Mouse (Mus musculus): ENCODE data around the gene Btbd19. TPM values are rescaled to one million over a fixed set of nuclear protein-coding genes. Genes with fewer than 3 reads are reported as not detected.
A peak's percentile ranks its signal among the peaks of the same experiment; 100 is the strongest.

Gene Btbd19
- polyA plus RNA-seq, 1 experiment from 2014 or later = 4.1 TPM

- Histone ChIP-seq H3K36me3 (ENCODE audit: control insufficient read depth, insufficient read depth, low read length) (no peaks in the 10 kb centered on the region; the same call in 1 of the 2 replicates), H3K9me3 (ENCODE audit: control insufficient read depth, low read length) (no peaks in the 10 kb centered on the region), H3K4me2 (ENCODE audit: low read depth, severe bottlenecking) (no peak overlapping the region), H3K9ac (ENCODE audit: low read length) (no peak overlapping the region), H3K27ac (replicated peaks; ENCODE audit: low read depth, low read length) (no peak overlapping the region), H3K27me3 (ENCODE audit: control insufficient read depth, insufficient read depth, low read length) (no peaks in the 10 kb centered on the region), H3K4me3 (ENCODE audit: low read depth, low read length) (no peak overlapping the region), H3K4me1 (ENCODE audit: control insufficient read depth, insufficient read depth, low read length) (peaks cover 6% of the 10 kb centered on the region; the same call in 1 of the 2 replicates)
- DNase-seq (ENCODE audit: low spot score) (no peak), ATAC-seq (ENCODE audit: insufficient number of reproducible peaks, low FRiP score, low TSS enrichment, low read depth) (no peak)
- 75% methylated on average over 4 of the region's 4 CpGs for WGBS
Measured at GRCm38 (mm10) chr4:117100036-117100435, 25.5 kb downstream of the Btbd19 start.

GRCm38 (mm10) chr4:117098764-117099036 is 26.8 kb downstream of the Btbd19 start:
- Histone ChIP-seq H3K27ac (replicated peaks; ENCODE audit: low read depth, low read length) (no peak overlapping the region), H3K9ac (ENCODE audit: low read length) (no peak overlapping the region), H3K36me3 (ENCODE audit: control insufficient read depth, insufficient read depth, low read length) (no peaks in the 10 kb centered on the region), H3K4me2 (ENCODE audit: low read depth, severe bottlenecking) (no peak overlapping the region), H3K4me1 (ENCODE audit: control insufficient read depth, insufficient read depth, low read length) (peaks cover 6% of the 10 kb centered on the region; the same call in 1 of the 2 replicates), H3K9me3 (ENCODE audit: control insufficient read depth, low read length) (no peaks in the 10 kb centered on the region), H3K4me3 (ENCODE audit: low read depth, low read length) (no peak overlapping the region), H3K27me3 (ENCODE audit: control insufficient read depth, insufficient read depth, low read length) (no peaks in the 10 kb centered on the region)
- DNase-seq (ENCODE audit: low spot score) = no peak
- 81% methylated on average over 2 of the region's 2 CpGs for WGBS
- ATAC-seq (ENCODE audit: insufficient number of reproducible peaks, low FRiP score, low TSS enrichment, low read depth) = no peak

- H3K27ac ChIP-seq (replicated peaks; ENCODE audit: low read depth, low read length) = no peak overlapping the region
- WGBS = 56% methylated on average over 8 of the region's 8 CpGs
- peaks cover 6% of the 10 kb centered on the region; the same call in 1 of the 2 replicates for H3K4me1 ChIP-seq (ENCODE audit: control insufficient read depth, insufficient read depth, low read length)
- no peaks in the 10 kb centered on the region for H3K9me3 ChIP-seq (ENCODE audit: control insufficient read depth, low read length)
- ATAC-seq (ENCODE audit: insufficient number of reproducible peaks, low FRiP score, low TSS enrichment, low read depth) = no peak
- H3K36me3 ChIP-seq (ENCODE audit: control insufficient read depth, insufficient read depth, low read length) = no peaks in the 10 kb centered on the region
- H3K4me2 ChIP-seq (ENCODE audit: low read depth, severe bottlenecking) = no peak overlapping the region
- no peak overlapping the region for H3K9ac ChIP-seq (ENCODE audit: low read length)
- no peak overlapping the region; the same call in 1 of the 2 replicates for H3K4me3 ChIP-seq (ENCODE audit: low read depth, low read length)
- peak; percentile 32 for DNase-seq (ENCODE audit: low spot score)
- H3K27me3 ChIP-seq (ENCODE audit: control insufficient read depth, insufficient read depth, low read length) = no peaks in the 10 kb centered on the region
Measured at GRCm38 (mm10) chr4:117097969-117098763, 27.4 kb downstream of the Btbd19 start.

- no peak for ATAC-seq (ENCODE audit: insufficient number of reproducible peaks, low FRiP score, low TSS enrichment, low read depth)
- peak overlapping the region; percentile 8; the same call in 1 of the 2 replicates for H3K9ac ChIP-seq (ENCODE audit: low read length)
- no peaks in the 10 kb centered on the region for H3K9me3 ChIP-seq (ENCODE audit: control insufficient read depth, low read length)
- no peak overlapping the region for H3K27ac ChIP-seq (replicated peaks; ENCODE audit: low read depth, low read length)
- no peaks in the 10 kb centered on the region for H3K27me3 ChIP-seq (ENCODE audit: control insufficient read depth, insufficient read depth, low read length)
- H3K4me1 ChIP-seq (ENCODE audit: control insufficient read depth, insufficient read depth, low read length) = peaks cover 6% of the 10 kb centered on the region; the same call in 1 of the 2 replicates
- whole genome bisulfite sequencing = 14% methylated on average over 5 of the region's 5 CpGs
- peak overlapping the region; percentile 47 for H3K4me3 ChIP-seq (ENCODE audit: low read depth, low read length)
- H3K4me2 ChIP-seq (ENCODE audit: low read depth, severe bottlenecking) = peak overlapping the region; percentile 90
- DNase-seq (ENCODE audit: low spot score) = no peak
- H3K36me3 ChIP-seq (ENCODE audit: control insufficient read depth, insufficient read depth, low read length) = no peaks in the 10 kb centered on the region
Measured at GRCm38 (mm10) chr4:117096666-117097065, 28.9 kb downstream of the Btbd19 start.

- H3K27ac ChIP-seq (replicated peaks; ENCODE audit: low read depth, low read length) = peak within 1 kb of the TSS; percentile 79
- ATAC-seq (ENCODE audit: insufficient number of reproducible peaks, low FRiP score, low TSS enrichment, low read depth) = peak; percentile 89
- H3K4me1 ChIP-seq (ENCODE audit: control insufficient read depth, insufficient read depth, low read length) = peaks cover 6% of the 10 kb centered on the region; the same call in 1 of the 2 replicates
- H3K27me3 ChIP-seq (ENCODE audit: control insufficient read depth, insufficient read depth, low read length) = no peaks in the 10 kb centered on the region
- H3K4me2 ChIP-seq (ENCODE audit: low read depth, severe bottlenecking) = peak within 1 kb of the TSS; percentile 90
- no peaks in the 10 kb centered on the region for H3K36me3 ChIP-seq (ENCODE audit: control insufficient read depth, insufficient read depth, low read length)
- no peaks in the 10 kb centered on the region for H3K9me3 ChIP-seq (ENCODE audit: control insufficient read depth, low read length)
- peak within 1 kb of the TSS; percentile 47 for H3K4me3 ChIP-seq (ENCODE audit: low read depth, low read length)
- under 1% methylated on average over 47 of the region's 50 CpGs for WGBS
- peak within 1 kb of the TSS; percentile 62 for H3K9ac ChIP-seq (ENCODE audit: low read length)
- peak; percentile 95 for DNase-seq (ENCODE audit: low spot score)
Measured at GRCm38 (mm10) chr4:117095551-117096452, 29.7 kb downstream of the Btbd19 start, which contains the start of gene Ptch2. Gene Ptch2 (plus strand): TSS chr4:117096075.

- no peaks in the 10 kb centered on the region for H3K36me3 ChIP-seq (ENCODE audit: control insufficient read depth, insufficient read depth, low read length)
- WGBS = 76% methylated on average over 3 of the region's 3 CpGs
- no peaks in the 10 kb centered on the region for H3K27me3 ChIP-seq (ENCODE audit: control insufficient read depth, insufficient read depth, low read length)
- no peak overlapping the region; the same call in 1 of the 2 replicates for H3K27ac ChIP-seq (replicated peaks; ENCODE audit: low read depth, low read length)
- no peak for ATAC-seq (ENCODE audit: insufficient number of reproducible peaks, low FRiP score, low TSS enrichment, low read depth)
- H3K4me1 ChIP-seq (ENCODE audit: control insufficient read depth, insufficient read depth, low read length) = peaks cover 6% of the 10 kb centered on the region; the same call in 1 of the 2 replicates
- H3K9me3 ChIP-seq (ENCODE audit: control insufficient read depth, low read length) = no peaks in the 10 kb centered on the region
- no peak overlapping the region for H3K9ac ChIP-seq (ENCODE audit: low read length)
- no peak overlapping the region for H3K4me3 ChIP-seq (ENCODE audit: low read depth, low read length)
- no peak for DNase-seq (ENCODE audit: low spot score)
- no peak overlapping the region for H3K4me2 ChIP-seq (ENCODE audit: low read depth, severe bottlenecking)
Measured at GRCm38 (mm10) chr4:117094626-117095361, 30.7 kb downstream of the Btbd19 start.

- Histone ChIP-seq H3K4me1 (ENCODE audit: control insufficient read depth, insufficient read depth, low read length) (0 out of 2 replicates have a peak, but pooled peaks cover under 1% of the 10 kb centered on the region), H3K4me3 (ENCODE audit: low read depth, low read length) (no peak overlapping the region), H3K27ac (replicated peaks; ENCODE audit: low read depth, low read length) (no peak overlapping the region), H3K9me3 (ENCODE audit: control insufficient read depth, low read length) (no peaks in the 10 kb centered on the region), H3K9ac (ENCODE audit: low read length) (no peak overlapping the region), H3K4me2 (ENCODE audit: low read depth, severe bottlenecking) (no peak overlapping the region), H3K36me3 (ENCODE audit: control insufficient read depth, insufficient read depth, low read length) (peaks cover 2% of the 10 kb centered on the region; the same call in 1 of the 2 replicates), H3K27me3 (ENCODE audit: control insufficient read depth, insufficient read depth, low read length) (no peaks in the 10 kb centered on the region)
- WGBS = 86% methylated on average over 7 of the region's 7 CpGs
- no peak for ATAC-seq (ENCODE audit: insufficient number of reproducible peaks, low FRiP score, low TSS enrichment, low read depth)
- no peak for DNase-seq (ENCODE audit: low spot score)
Measured at GRCm38 (mm10) chr4:117090586-117090985, 34.9 kb downstream of the Btbd19 start.

Measured in limb, embryonic 11.5 days (tissue).